Mouse (Mus musculus) E14TG2a.4 (cell line): Measurements from ENCODE around the gene Gtpbp1.

ENCODE experiments used
- CTCF ChIP-seq: conservative IDR thresholded peaks from 2 replicates; pipeline ENCODE4 v1.5.1; 2014; ENCODE audit warnings: low read length
- NANOG ChIP-seq: IDR thresholded peaks from 2 replicates; pipeline ENCODE4 v1.6.1; 2014; ENCODE audit warnings: borderline replicate concordance, low read length, mixed read lengths
- POU5F1 ChIP-seq: IDR thresholded peaks from 2 replicates; pipeline ENCODE4 v1.6.1; 2014; ENCODE audit warnings: low read length, borderline replicate concordance

DNA sequence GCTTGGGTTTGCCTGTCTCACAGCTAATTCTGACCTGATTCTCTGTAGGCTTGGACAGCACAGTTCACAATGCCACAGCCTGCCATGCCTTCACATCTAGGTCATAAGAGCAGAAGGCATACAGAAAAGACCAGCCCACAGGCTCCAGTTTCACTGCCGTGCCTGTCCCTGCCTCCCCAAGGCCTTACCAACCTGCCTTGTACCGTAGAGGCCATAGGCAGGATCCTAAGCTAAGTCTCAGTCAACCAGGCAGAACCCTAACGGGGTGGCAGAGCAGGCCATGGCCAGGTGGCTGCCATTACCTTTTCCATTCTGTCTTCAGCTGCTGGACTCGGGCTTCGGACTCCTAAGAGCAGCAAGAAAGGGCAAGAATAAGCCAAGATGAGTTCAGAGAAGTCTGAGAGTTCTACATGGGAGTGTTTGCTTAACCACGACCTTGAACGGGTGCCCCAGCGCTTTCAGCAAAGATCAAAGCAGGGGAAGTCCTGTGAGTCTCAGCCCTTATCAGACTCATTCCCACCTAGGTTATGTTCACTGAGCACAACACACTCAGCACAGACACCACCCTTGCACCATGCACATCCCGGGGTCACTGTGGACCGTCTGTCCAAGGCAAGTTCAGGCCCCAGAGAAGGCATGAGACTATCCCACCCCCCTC is 38.2 kb downstream of the Gtpbp1 start:
- TF ChIP-seq CTCF (no peak), POU5F1 (no peak), NANOG (no peak)
